ENCODE assay signal across 7 mouse cellular contexts in genomic region chr2:112380131-112380530, GRCm38 (mm10). TPM values are rescaled to one million over a fixed set of nuclear protein-coding genes. Genes with fewer than 3 reads are reported as not detected.
DNase-seq lines count a peak whose midpoint lies in the region; ATAC-seq and TF ChIP-seq lines count a peak whose summit lies in the region.

No protein-coding gene starts in this region.

- H3K4me3 ChIP-seq in lung, postnatal 0 days (ENCODE audit: low read depth, low read length), result peak overlapping the region; percentile 93
- peak overlapping the region; percentile 87 for H3K4me3 ChIP-seq in embryonic facial prominence, embryonic 14.5 days (ENCODE audit: low read depth, low read length)
- peak overlapping the region; percentile 92 for H3K4me3 ChIP-seq in limb, embryonic 12.5 days (replicated peaks)
- peak overlapping the region; percentile 93 for H3K4me3 ChIP-seq in stomach, embryonic 15.5 days (replicated peaks)

- H3K9ac ChIP-seq in lung, postnatal 0 days (replicated peaks; ENCODE audit: low read depth), result peak overlapping the region; percentile 93
- H3K9ac ChIP-seq in embryonic facial prominence, embryonic 14.5 days (ENCODE audit: low read depth, low read length), result peak overlapping the region; percentile 95
- H3K9ac ChIP-seq in limb, embryonic 12.5 days (replicated peaks), result peak overlapping the region; percentile 88
- peak overlapping the region; percentile 80 for H3K9ac ChIP-seq in stomach, embryonic 15.5 days

- ATAC-seq in lung, postnatal 0 days, result no peak
- no peak for ATAC-seq in embryonic facial prominence, embryonic 14.5 days (ENCODE audit: low read depth)
- no peak for ATAC-seq in limb, embryonic 12.5 days (ENCODE audit: insufficient number of reproducible peaks, insufficient read depth, low FRiP score, low TSS enrichment, low read depth)
- no peak for ATAC-seq in stomach, embryonic 15.5 days (ENCODE audit: insufficient read depth, low FRiP score, low read depth)

- no peaks in the 10 kb centered on the region for H3K27me3 ChIP-seq in lung, postnatal 0 days (replicated peaks; ENCODE audit: insufficient read depth, low read length)
- no peaks in the 10 kb centered on the region for H3K27me3 ChIP-seq in embryonic facial prominence, embryonic 14.5 days (replicated peaks; ENCODE audit: control insufficient read depth, insufficient read depth, low read length)
- 0 out of 2 replicates have a peak, but pooled peaks cover 1% of the 10 kb centered on the region for H3K27me3 ChIP-seq in limb, embryonic 12.5 days
- H3K27me3 ChIP-seq in stomach, embryonic 15.5 days (replicated peaks), result no peaks in the 10 kb centered on the region

- no peak for TF ChIP-seq EP300 in lung, postnatal 0 days (IDR thresholded peaks at IDR 0.05)

- 32% methylated on average over 8 of the region's 8 CpGs for WGBS in lung, postnatal 0 days
- WGBS in embryonic facial prominence, embryonic 14.5 days, result 36% methylated on average over 8 of the region's 8 CpGs
- 57% methylated on average over 8 of the region's 8 CpGs for WGBS in limb, embryonic 12.5 days
- WGBS in stomach, embryonic 15.5 days, result 34% methylated on average over 8 of the region's 8 CpGs

- DNase-seq in lung, postnatal 0 days (ENCODE audit: low spot score), result no peak
- DNase-seq in lung, postnatal 36 days, result no peak
- no peak for DNase-seq in embryonic facial prominence, embryonic 14.5 days (ENCODE audit: low spot score)
- no peak for DNase-seq in ovary, adult 18-20 months (ENCODE audit: low spot score)
- DNase-seq in layer of hippocampus, postnatal 25 days (ENCODE audit: extremely low spot score in 1 of 2, low spot score in 1 of 2), result no peak

- no peaks in the 10 kb centered on the region for H3K9me3 ChIP-seq in lung, postnatal 0 days (ENCODE audit: low read length)
- no peaks in the 10 kb centered on the region for H3K9me3 ChIP-seq in embryonic facial prominence, embryonic 14.5 days (ENCODE audit: control insufficient read depth, low read length)
- no peaks in the 10 kb centered on the region for H3K9me3 ChIP-seq in limb, embryonic 12.5 days
- no peaks in the 10 kb centered on the region for H3K9me3 ChIP-seq in stomach, embryonic 15.5 days

- H3K4me2 ChIP-seq in lung, postnatal 0 days (replicated peaks; ENCODE audit: low read depth, low read length), result peak overlapping the region; percentile 76
- peak overlapping the region; percentile 70 for H3K4me2 ChIP-seq in embryonic facial prominence, embryonic 14.5 days (ENCODE audit: low read depth, low read length)
- peak overlapping the region; percentile 66 for H3K4me2 ChIP-seq in limb, embryonic 12.5 days
- H3K4me2 ChIP-seq in stomach, embryonic 15.5 days, result peak overlapping the region; percentile 65

- no peak for TF ChIP-seq CTCF in lung, postnatal 0 days (IDR thresholded peaks at IDR 0.05)

- peaks cover 4% of the 10 kb centered on the region for H3K4me1 ChIP-seq in lung, postnatal 0 days (ENCODE audit: insufficient read depth, low read depth, low read length)
- H3K4me1 ChIP-seq in embryonic facial prominence, embryonic 14.5 days (ENCODE audit: control insufficient read depth, insufficient read depth, low read length), result peaks cover 10% of the 10 kb centered on the region
- peaks cover 11% of the 10 kb centered on the region for H3K4me1 ChIP-seq in limb, embryonic 12.5 days (replicated peaks)
- H3K4me1 ChIP-seq in stomach, embryonic 15.5 days, result peaks cover 2% of the 10 kb centered on the region; the same call in 1 of the 2 replicates

- no peaks in the 10 kb centered on the region for H3K36me3 ChIP-seq in lung, postnatal 0 days (ENCODE audit: insufficient read depth, low read length)
- H3K36me3 ChIP-seq in embryonic facial prominence, embryonic 14.5 days (ENCODE audit: control insufficient read depth, insufficient read depth, low read length), result no peaks in the 10 kb centered on the region
- no peaks in the 10 kb centered on the region; the same call in 1 of the 2 replicates for H3K36me3 ChIP-seq in limb, embryonic 12.5 days
- no peaks in the 10 kb centered on the region for H3K36me3 ChIP-seq in stomach, embryonic 15.5 days

- H3K27ac ChIP-seq in lung, postnatal 0 days (ENCODE audit: low read length), result no peak overlapping the region
- no peak overlapping the region for H3K27ac ChIP-seq in embryonic facial prominence, embryonic 14.5 days (replicated peaks; ENCODE audit: low read depth, low read length)
- H3K27ac ChIP-seq in limb, embryonic 12.5 days, result no peak overlapping the region
- no peak overlapping the region for H3K27ac ChIP-seq in stomach, embryonic 15.5 days

RNA-seq across cellular contexts. Expression of gene Katnbl1, which starts 1.1 kb away (rescaled TPM):
- polyA plus RNA-seq in lung, postnatal 0 days (2015; fragmentation: Nextera tagmentation; extraction: Ambion mirVana), result 22.3 and 24.4 TPM in 2 replicates
- 50.1 and 53.1 TPM in 2 replicates for polyA plus RNA-seq in embryonic facial prominence, embryonic 14.5 days (2014; fragmentation: Nextera tagmentation; extraction: Ambion mirVana)
- 50.8 and 55.8 TPM in 2 replicates for polyA plus RNA-seq in limb, embryonic 12.5 days (2016; fragmentation: Nextera tagmentation; extraction: Ambion mirVana)
- 39.2 and 41.0 TPM in 2 replicates for polyA plus RNA-seq in stomach, embryonic 15.5 days (2015; fragmentation: Nextera tagmentation; extraction: Ambion mirVana)
- 10 to 100 TPM; 10.4 to 12.5 TPM for total RNA-seq in layer of hippocampus, postnatal 25 days (2021)

RNA-seq across cellular contexts. Expression of gene Emc4, which starts 12.3 kb away (rescaled TPM):
- polyA plus RNA-seq in lung, postnatal 0 days (2015; fragmentation: Nextera tagmentation; extraction: Ambion mirVana), result 120 and 138 TPM in 2 replicates
- 108 TPM in 2 replicates for polyA plus RNA-seq in embryonic facial prominence, embryonic 14.5 days (2014; fragmentation: Nextera tagmentation; extraction: Ambion mirVana)
- 103 and 106 TPM in 2 replicates for polyA plus RNA-seq in limb, embryonic 12.5 days (2016; fragmentation: Nextera tagmentation; extraction: Ambion mirVana)
- 101 and 107 TPM in 2 replicates for polyA plus RNA-seq in stomach, embryonic 15.5 days (2015; fragmentation: Nextera tagmentation; extraction: Ambion mirVana)
- total RNA-seq in layer of hippocampus, postnatal 25 days (2021), result 100 to 1,000 TPM; 141 to 144 TPM
